Mouse (Mus musculus): ENCODE data around the gene Nhlh1. TPM values are rescaled to one million over a fixed set of nuclear protein-coding genes. Genes with fewer than 3 reads are reported as not detected.

Nhlh1 gene
- polyA plus RNA-seq, 1 experiment from 2014 or later = 2.7 TPM

GRCm38 (mm10) chr1:172070227-172070626 lies 12.9 kb upstream of the Nhlh1 start:
- Histone ChIP-seq H3K27me3 (ENCODE audit: poor library complexity, severe bottlenecking) (no peaks in the 10 kb centered on the region), H3K4me3 (no peak overlapping the region), H3K27ac (no peak overlapping the region), H3K36me3 (replicated peaks) (peaks cover 100% of the 10 kb centered on the region), H3K4me1 (no peaks in the 10 kb centered on the region), H3K9me3 (no peaks in the 10 kb centered on the region)
- no peak for DNase-seq (ENCODE audit: extremely low spot score, low spot score)
- WGBS = 77% methylated on average over 6 of the region's 6 CpGs

- 83% methylated on average over 13 of the region's 13 CpGs for WGBS
- peak overlapping the region; percentile 20 for H3K27ac ChIP-seq
- H3K36me3 ChIP-seq (replicated peaks) = peaks cover 62% of the 10 kb centered on the region
- no peaks in the 10 kb centered on the region for H3K9me3 ChIP-seq
- peaks cover 20% of the 10 kb centered on the region for H3K4me1 ChIP-seq
- no peaks in the 10 kb centered on the region for H3K27me3 ChIP-seq (ENCODE audit: poor library complexity, severe bottlenecking)
- no peak for DNase-seq (ENCODE audit: extremely low spot score, low spot score)
- no peak overlapping the region for H3K4me3 ChIP-seq
These were observed 7.3 kb upstream of the Nhlh1 start for GRCm38 (mm10) chr1:172064613-172065141.

- 66% methylated on average over 4 of the region's 4 CpGs for WGBS
- H3K4me1 ChIP-seq = peaks cover 24% of the 10 kb centered on the region
- H3K4me3 ChIP-seq = no peak overlapping the region
- peaks cover 5% of the 10 kb centered on the region; the same call in 1 of the 2 replicates for H3K27me3 ChIP-seq (ENCODE audit: poor library complexity, severe bottlenecking)
- no peak overlapping the region for H3K27ac ChIP-seq
- peaks cover 49% of the 10 kb centered on the region for H3K36me3 ChIP-seq (replicated peaks)
- no peak for DNase-seq (ENCODE audit: extremely low spot score, low spot score)
- no peaks in the 10 kb centered on the region for H3K9me3 ChIP-seq
These were observed 6.1 kb upstream of the Nhlh1 start for GRCm38 (mm10) chr1:172063291-172064023.

GRCm38 (mm10) chr1:172062101-172062500 lies 4.7 kb upstream of the Nhlh1 start:
- Histone ChIP-seq H3K9me3 (no peaks in the 10 kb centered on the region), H3K27me3 (ENCODE audit: poor library complexity, severe bottlenecking) (peaks cover 15% of the 10 kb centered on the region; the same call in 1 of the 2 replicates), H3K4me3 (no peak overlapping the region), H3K36me3 (replicated peaks) (peaks cover 36% of the 10 kb centered on the region), H3K4me1 (peaks cover 36% of the 10 kb centered on the region), H3K27ac (peak overlapping the region; percentile 79; the same call in 1 of the 2 replicates)
- 81% methylated on average over 2 of the region's 2 CpGs for WGBS
- no peak for DNase-seq (ENCODE audit: extremely low spot score, low spot score)

- H3K4me1 ChIP-seq = peaks cover 36% of the 10 kb centered on the region
- peaks cover 24% of the 10 kb centered on the region for H3K27me3 ChIP-seq (ENCODE audit: poor library complexity, severe bottlenecking)
- no peak for DNase-seq (ENCODE audit: extremely low spot score, low spot score)
- WGBS = 47% methylated on average over 8 of the region's 8 CpGs
- H3K27ac ChIP-seq = peak overlapping the region; percentile 79
- no peak overlapping the region for H3K4me3 ChIP-seq
- H3K36me3 ChIP-seq (replicated peaks) = peaks cover 27% of the 10 kb centered on the region
- no peaks in the 10 kb centered on the region for H3K9me3 ChIP-seq
These were observed 3.8 kb upstream of the Nhlh1 start for GRCm38 (mm10) chr1:172061217-172061616.

- no peak for DNase-seq (ENCODE audit: extremely low spot score, low spot score)
- no peaks in the 10 kb centered on the region for H3K9me3 ChIP-seq
- peak overlapping the region; percentile 79 for H3K27ac ChIP-seq
- H3K4me3 ChIP-seq = no peak overlapping the region
- peaks cover 36% of the 10 kb centered on the region for H3K4me1 ChIP-seq
- peaks cover 21% of the 10 kb centered on the region for H3K36me3 ChIP-seq (replicated peaks)
- peaks cover 29% of the 10 kb centered on the region for H3K27me3 ChIP-seq (ENCODE audit: poor library complexity, severe bottlenecking)
- WGBS = 56% methylated on average over 4 of the region's 4 CpGs
These were observed 3.3 kb upstream of the Nhlh1 start for GRCm38 (mm10) chr1:172060659-172061058.

- Histone ChIP-seq H3K36me3 (replicated peaks) (peaks cover 4% of the 10 kb centered on the region; the same call in 1 of the 2 replicates), H3K4me3 (no peak overlapping the region), H3K9me3 (no peaks in the 10 kb centered on the region), H3K4me1 (peaks cover 42% of the 10 kb centered on the region), H3K27ac (peak overlapping the region; percentile 65; the same call in 1 of the 2 replicates), H3K27me3 (ENCODE audit: poor library complexity, severe bottlenecking) (peaks cover 47% of the 10 kb centered on the region)
- WGBS = 69% methylated on average over 7 of the region's 7 CpGs
- DNase-seq (ENCODE audit: extremely low spot score, low spot score) = no peak
These were observed 1.5 kb upstream of the Nhlh1 start for GRCm38 (mm10) chr1:172058874-172059273.

- H3K27ac ChIP-seq = peak overlapping the region; percentile 65; the same call in 1 of the 2 replicates
- no peaks in the 10 kb centered on the region for H3K9me3 ChIP-seq
- H3K36me3 ChIP-seq (replicated peaks) = no peaks in the 10 kb centered on the region
- no peak overlapping the region for H3K4me3 ChIP-seq
- H3K4me1 ChIP-seq = peaks cover 48% of the 10 kb centered on the region
- 62% methylated on average over 6 of the region's 6 CpGs for WGBS
- peaks cover 53% of the 10 kb centered on the region for H3K27me3 ChIP-seq (ENCODE audit: poor library complexity, severe bottlenecking)
- no peak for DNase-seq (ENCODE audit: extremely low spot score, low spot score)
These were observed 948 bp upstream of the Nhlh1 start for GRCm38 (mm10) chr1:172058321-172058720.

- WGBS = 88% methylated on average over 4 of the region's 4 CpGs
- DNase-seq (ENCODE audit: extremely low spot score, low spot score) = no peak
- Histone ChIP-seq H3K27me3 (ENCODE audit: poor library complexity, severe bottlenecking) (peaks cover 72% of the 10 kb centered on the region), H3K36me3 (replicated peaks) (no peaks in the 10 kb centered on the region), H3K27ac (0 out of 2 replicates have a peak overlapping the region, but pooled peaks have one; percentile 21), H3K4me3 (peak overlapping the region; percentile 54), H3K4me1 (peaks cover 46% of the 10 kb centered on the region), H3K9me3 (no peaks in the 10 kb centered on the region)
These were observed 1.1 kb downstream of the Nhlh1 start for GRCm38 (mm10) chr1:172056251-172056650.

GRCm38 (mm10) chr1:172053541-172054440 lies 3.6 kb downstream of the Nhlh1 start:
- no peak for DNase-seq (ENCODE audit: extremely low spot score, low spot score)
- Histone ChIP-seq H3K4me1 (peaks cover 43% of the 10 kb centered on the region), H3K9me3 (no peaks in the 10 kb centered on the region), H3K4me3 (peak overlapping the region; percentile 54), H3K27me3 (ENCODE audit: poor library complexity, severe bottlenecking) (peaks cover 70% of the 10 kb centered on the region), H3K27ac (peak overlapping the region; percentile 81), H3K36me3 (replicated peaks) (no peaks in the 10 kb centered on the region)
- WGBS = 3% methylated on average over 42 of the region's 42 CpGs

GRCm38 (mm10) chr1:172052766-172053279 lies 4.5 kb downstream of the Nhlh1 start:
- no peaks in the 10 kb centered on the region for H3K36me3 ChIP-seq (replicated peaks)
- no peak for DNase-seq (ENCODE audit: extremely low spot score, low spot score)
- peak overlapping the region; percentile 81; the same call in 1 of the 2 replicates for H3K27ac ChIP-seq
- peaks cover 63% of the 10 kb centered on the region for H3K27me3 ChIP-seq (ENCODE audit: poor library complexity, severe bottlenecking)
- H3K4me3 ChIP-seq = peak overlapping the region; percentile 54; the same call in 1 of the 2 replicates
- 6% methylated on average over 10 of the region's 10 CpGs for WGBS
- no peaks in the 10 kb centered on the region for H3K9me3 ChIP-seq
- peaks cover 45% of the 10 kb centered on the region for H3K4me1 ChIP-seq

GRCm38 (mm10) chr1:172049131-172049782 lies 8.1 kb downstream of the Nhlh1 start:
- H3K9me3 ChIP-seq = no peaks in the 10 kb centered on the region
- H3K27ac ChIP-seq = peak overlapping the region; percentile 83
- DNase-seq (ENCODE audit: extremely low spot score, low spot score) = no peak
- peaks cover 41% of the 10 kb centered on the region for H3K27me3 ChIP-seq (ENCODE audit: poor library complexity, severe bottlenecking)
- H3K4me1 ChIP-seq = peaks cover 54% of the 10 kb centered on the region
- WGBS = 30% methylated on average over 13 of the region's 13 CpGs
- no peaks in the 10 kb centered on the region for H3K36me3 ChIP-seq (replicated peaks)
- H3K4me3 ChIP-seq = peak overlapping the region; percentile 24
